Mouse (Mus musculus): ENCODE results near the gene Dnajb4. TPM values are rescaled to one million over a fixed set of nuclear protein-coding genes. Genes with fewer than 3 reads are reported as not detected.

The Dnajb4 gene
- polyA plus RNA-seq, 1 experiment from 2014 or later, result 33.7 TPM

DNA sequence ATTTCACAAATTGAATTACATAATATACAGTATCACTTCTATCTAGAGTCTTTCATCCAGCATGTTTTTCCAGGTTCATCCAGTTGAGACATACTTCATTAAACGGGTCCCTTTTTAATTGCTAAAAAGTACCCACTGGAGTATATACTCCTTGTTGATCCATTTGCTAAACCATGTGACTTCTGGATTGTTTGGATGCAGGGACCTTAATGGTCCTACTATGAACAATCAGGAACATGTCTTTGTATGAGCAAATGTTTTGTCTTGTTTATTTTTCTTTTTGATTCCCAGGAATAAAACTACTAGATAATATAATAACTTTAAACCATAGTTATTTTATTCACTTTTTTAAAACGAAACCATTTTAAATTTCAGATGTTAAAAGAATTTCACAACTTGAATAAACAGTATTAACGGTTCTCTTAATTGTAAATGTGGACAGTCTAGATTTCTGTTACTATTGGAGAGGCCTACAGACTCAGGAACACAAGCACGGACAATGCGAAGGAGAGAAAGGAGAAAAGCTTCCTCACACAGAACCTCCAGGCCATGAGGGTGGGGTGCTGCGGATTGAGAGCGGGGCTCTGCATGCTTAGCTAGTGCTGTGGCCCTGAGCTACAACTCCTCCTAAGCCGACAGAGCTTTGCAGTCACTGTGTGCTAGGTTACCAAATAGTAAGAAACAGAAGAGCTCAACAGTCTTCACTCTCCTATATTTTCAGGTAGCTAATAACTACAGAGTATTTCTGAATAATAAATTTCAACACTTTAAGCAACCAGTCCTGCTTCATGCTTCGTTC lies 19.2 kb downstream of the Dnajb4 start:
- H3K9ac ChIP-seq, result peak overlapping the region; percentile 57
- DNase-seq (no peak), ATAC-seq (ENCODE audit: insufficient read depth) (no peak)
- H3K36me3 ChIP-seq (ENCODE audit: insufficient read depth), result peaks cover 8% of the 10 kb centered on the region
- H3K9me3 ChIP-seq (ENCODE audit: low read depth, low read length), result no peaks in the 10 kb centered on the region
- peaks cover 15% of the 10 kb centered on the region for H3K4me1 ChIP-seq (ENCODE audit: insufficient read depth)
- H3K4me3 ChIP-seq (ENCODE audit: low read depth, low read length), result peak overlapping the region; percentile 45
- peak overlapping the region; percentile 74 for H3K4me2 ChIP-seq
- H3K27me3 ChIP-seq (ENCODE audit: insufficient read depth, low read length), result no peaks in the 10 kb centered on the region
- WGBS, result 49% methylated on average over 9 of the region's 9 CpGs
- TF ChIP-seq CTCF (IDR thresholded peaks at IDR 0.05; ENCODE audit: low read depth), result no peak
- peak overlapping the region; percentile 79 for H3K27ac ChIP-seq (ENCODE audit: low read depth)

DNA sequence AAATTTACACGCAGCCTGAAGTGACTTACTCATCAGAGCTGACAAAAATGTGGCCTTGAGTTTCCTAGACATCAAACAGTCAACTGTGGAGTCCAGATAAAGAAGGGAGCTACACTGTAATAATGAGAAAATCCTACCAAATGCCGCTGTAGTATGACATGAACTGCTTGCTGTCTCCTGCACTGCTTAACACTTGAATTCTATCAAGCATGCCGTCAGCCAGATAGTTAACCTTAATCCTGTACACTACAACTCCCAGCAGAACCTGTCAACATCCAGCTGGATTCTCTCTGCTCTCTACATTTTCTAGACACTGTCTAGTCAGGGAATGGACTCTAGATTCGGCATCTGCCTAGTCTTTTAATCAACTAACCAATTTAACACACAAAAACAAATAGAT lies 20.8 kb downstream of the Dnajb4 start:
- H3K9me3 ChIP-seq (ENCODE audit: low read depth, low read length), result no peaks in the 10 kb centered on the region
- H3K4me1 ChIP-seq (ENCODE audit: insufficient read depth), result peaks cover 15% of the 10 kb centered on the region
- ATAC-seq (ENCODE audit: insufficient read depth) (no peak), DNase-seq (peak; percentile 77)
- no peak overlapping the region for H3K9ac ChIP-seq
- H3K4me2 ChIP-seq, result peak overlapping the region; percentile 44
- H3K27me3 ChIP-seq (ENCODE audit: insufficient read depth, low read length), result no peaks in the 10 kb centered on the region
- peak overlapping the region; percentile 61 for H3K27ac ChIP-seq (ENCODE audit: low read depth)
- TF ChIP-seq CTCF (IDR thresholded peaks at IDR 0.05; ENCODE audit: low read depth), result no peak
- peaks cover 21% of the 10 kb centered on the region for H3K36me3 ChIP-seq (ENCODE audit: insufficient read depth)
- WGBS, result 20% methylated on average over 4 of the region's 4 CpGs
- 0 out of 2 replicates have a peak overlapping the region, but pooled peaks have one; percentile 0 for H3K4me3 ChIP-seq (ENCODE audit: low read depth, low read length)

DNA sequence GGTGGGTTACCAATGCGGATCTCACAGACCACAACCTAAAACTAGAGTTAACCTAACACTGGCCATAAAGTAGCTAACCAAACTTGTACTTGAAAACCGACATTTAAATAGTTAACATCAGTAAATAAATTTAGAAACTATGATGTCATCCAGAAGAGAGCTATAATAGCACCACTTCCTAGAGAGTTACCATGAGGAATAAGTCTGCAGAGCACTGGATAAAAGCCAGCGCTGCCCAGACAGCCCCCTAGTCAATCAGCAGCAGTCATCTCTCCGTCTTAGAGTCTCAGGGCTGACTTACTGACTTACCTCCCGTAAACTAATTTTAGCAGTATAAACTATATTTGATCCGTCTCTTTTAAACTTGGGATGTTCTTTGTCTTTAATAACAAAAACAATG lies 24.0 kb downstream of the Dnajb4 start:
- Histone ChIP-seq H3K27ac (ENCODE audit: low read depth) (no peak overlapping the region), H3K4me2 (no peak overlapping the region), H3K27me3 (ENCODE audit: insufficient read depth, low read length) (no peaks in the 10 kb centered on the region), H3K4me1 (ENCODE audit: insufficient read depth) (peaks cover 14% of the 10 kb centered on the region), H3K9me3 (ENCODE audit: low read depth, low read length) (no peaks in the 10 kb centered on the region), H3K4me3 (ENCODE audit: low read depth, low read length) (no peak overlapping the region), H3K9ac (no peak overlapping the region), H3K36me3 (ENCODE audit: insufficient read depth) (peaks cover 41% of the 10 kb centered on the region)
- no peak for TF ChIP-seq CTCF (IDR thresholded peaks at IDR 0.05; ENCODE audit: low read depth)
- DNase-seq (peak; percentile 52), ATAC-seq (ENCODE audit: insufficient read depth) (no peak)
- WGBS, result 61% methylated on average over 6 of the region's 6 CpGs

DNA sequence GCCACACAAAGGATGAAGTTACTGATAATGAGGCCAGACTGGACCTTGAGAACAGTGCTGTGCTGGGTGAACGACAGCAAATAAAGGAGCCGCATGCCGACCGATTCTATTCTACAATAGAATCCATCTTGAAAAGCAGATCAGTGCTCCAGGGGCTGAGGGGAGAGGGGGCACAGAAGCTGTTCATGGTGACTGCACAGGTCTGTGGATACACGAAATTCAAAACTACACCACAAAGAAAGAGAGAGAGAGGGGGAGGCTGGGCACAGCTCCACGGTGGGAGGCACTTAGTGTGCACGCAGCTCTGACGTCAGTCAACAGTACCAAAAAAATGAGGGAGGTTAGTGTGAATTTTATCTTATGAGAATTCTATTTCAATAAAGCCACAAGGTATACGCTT lies 26.6 kb downstream of the Dnajb4 start:
- H3K4me2 ChIP-seq, result no peak overlapping the region
- ATAC-seq (ENCODE audit: insufficient read depth), result no peak

DNA sequence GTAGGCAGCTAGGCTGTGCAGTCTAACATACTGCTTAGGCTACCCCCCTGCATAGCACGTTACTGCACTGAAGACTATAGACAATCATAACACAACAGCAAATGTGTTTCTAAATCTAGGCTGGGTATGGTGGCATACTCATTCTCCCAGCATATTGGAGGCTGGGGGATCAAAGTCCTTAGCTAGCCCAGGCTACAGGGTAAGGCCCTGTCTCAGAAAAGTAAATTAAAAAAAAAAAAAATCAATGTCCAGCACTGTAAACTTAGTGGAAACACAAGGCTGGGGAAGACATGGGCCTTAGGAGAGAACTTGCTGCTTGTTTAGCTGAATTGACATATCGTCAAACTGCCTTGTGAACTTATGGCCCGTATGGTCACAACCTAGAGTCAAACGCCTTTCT lies 29.5 kb downstream of the Dnajb4 start:
- H3K4me1 ChIP-seq (ENCODE audit: insufficient read depth), result no peaks in the 10 kb centered on the region
- DNase-seq, result no peak
- H3K4me2 ChIP-seq, result no peak overlapping the region
- 87% methylated on average over 4 of the region's 4 CpGs for WGBS
- H3K4me3 ChIP-seq (ENCODE audit: low read depth, low read length), result no peak overlapping the region
- H3K27ac ChIP-seq (ENCODE audit: low read depth), result no peak overlapping the region
- H3K9me3 ChIP-seq (ENCODE audit: low read depth, low read length), result no peaks in the 10 kb centered on the region
- H3K27me3 ChIP-seq (ENCODE audit: insufficient read depth, low read length), result no peaks in the 10 kb centered on the region
- H3K36me3 ChIP-seq (ENCODE audit: insufficient read depth), result peaks cover 31% of the 10 kb centered on the region
- ATAC-seq (ENCODE audit: insufficient read depth), result no peak
- TF ChIP-seq CTCF (IDR thresholded peaks at IDR 0.05; ENCODE audit: low read depth), result no peak
- H3K9ac ChIP-seq, result no peak overlapping the region

More for the DNA sequence above, 26.6 kb downstream of the Dnajb4 start:
- H3K4me3 ChIP-seq (ENCODE audit: low read depth, low read length), result no peak overlapping the region
- WGBS, result 84% methylated on average over 9 of the region's 9 CpGs
- no peaks in the 10 kb centered on the region for H3K4me1 ChIP-seq (ENCODE audit: insufficient read depth)
- DNase-seq, result no peak
- H3K9me3 ChIP-seq (ENCODE audit: low read depth, low read length), result no peaks in the 10 kb centered on the region
- H3K27me3 ChIP-seq (ENCODE audit: insufficient read depth, low read length), result no peaks in the 10 kb centered on the region
- H3K27ac ChIP-seq (ENCODE audit: low read depth), result no peak overlapping the region
- peaks cover 41% of the 10 kb centered on the region for H3K36me3 ChIP-seq (ENCODE audit: insufficient read depth)
- no peak for TF ChIP-seq CTCF (IDR thresholded peaks at IDR 0.05; ENCODE audit: low read depth)
- no peak overlapping the region for H3K9ac ChIP-seq

DNA sequence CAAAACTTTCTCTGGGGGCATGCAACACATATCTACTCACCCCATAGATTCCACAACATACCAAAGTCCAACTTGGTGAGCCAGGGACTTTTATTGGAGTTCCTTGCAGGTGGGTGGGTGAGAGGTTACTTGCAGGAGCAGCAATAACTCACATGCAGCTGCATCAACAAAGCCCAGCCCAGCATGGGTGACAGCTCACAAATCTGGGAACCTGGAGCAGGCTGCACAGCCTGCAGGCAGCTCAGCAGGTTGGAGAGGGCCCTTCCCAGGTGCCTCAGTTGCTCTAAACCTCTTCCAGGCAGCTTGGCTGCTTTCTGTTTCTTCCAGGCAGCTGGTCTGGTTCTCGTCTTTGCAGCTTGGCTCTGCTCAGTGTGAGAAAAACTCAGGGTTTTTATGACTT lies 30.8 kb downstream of the Dnajb4 start:
- Histone ChIP-seq H3K4me3 (ENCODE audit: low read depth, low read length) (no peak overlapping the region), H3K9me3 (ENCODE audit: low read depth, low read length) (no peaks in the 10 kb centered on the region), H3K36me3 (ENCODE audit: insufficient read depth) (peaks cover 20% of the 10 kb centered on the region), H3K4me2 (no peak overlapping the region), H3K27me3 (ENCODE audit: insufficient read depth, low read length) (no peaks in the 10 kb centered on the region), H3K27ac (ENCODE audit: low read depth) (no peak overlapping the region), H3K9ac (no peak overlapping the region), H3K4me1 (ENCODE audit: insufficient read depth) (no peaks in the 10 kb centered on the region)
- WGBS, result 55% methylated on average over 1 of the region's 1 CpGs
- DNase-seq (no peak), ATAC-seq (ENCODE audit: insufficient read depth) (no peak)
- TF ChIP-seq CTCF (IDR thresholded peaks at IDR 0.05; ENCODE audit: low read depth), result no peak

DNA sequence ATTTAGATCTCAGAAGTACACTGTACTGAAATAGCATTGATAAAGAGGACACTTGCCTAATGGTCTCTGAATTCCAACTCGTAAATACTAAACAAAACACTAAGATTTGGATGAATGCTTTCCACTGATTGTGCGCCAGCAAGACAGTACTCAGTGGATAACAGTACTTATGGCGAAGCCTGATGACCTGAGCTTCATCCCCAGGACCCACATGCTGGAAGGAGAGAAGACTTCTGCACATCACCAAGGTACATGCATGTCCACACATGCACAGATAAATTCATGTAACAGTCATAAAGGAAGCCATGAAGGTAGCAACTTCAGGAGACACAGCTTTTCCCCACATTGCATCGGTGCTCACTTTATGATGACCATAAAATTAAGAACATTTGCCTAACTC lies 31.3 kb downstream of the Dnajb4 start:
- no peak overlapping the region for H3K4me2 ChIP-seq
- DNase-seq, result no peak
- no peaks in the 10 kb centered on the region for H3K27me3 ChIP-seq (ENCODE audit: insufficient read depth, low read length)
- H3K4me3 ChIP-seq (ENCODE audit: low read depth, low read length), result no peak overlapping the region
- H3K9me3 ChIP-seq (ENCODE audit: low read depth, low read length), result no peaks in the 10 kb centered on the region
- ATAC-seq (ENCODE audit: insufficient read depth), result no peak
- H3K36me3 ChIP-seq (ENCODE audit: insufficient read depth), result peaks cover 17% of the 10 kb centered on the region
- no peak overlapping the region for H3K9ac ChIP-seq
- 80% methylated on average over 4 of the region's 4 CpGs for WGBS
- no peaks in the 10 kb centered on the region for H3K4me1 ChIP-seq (ENCODE audit: insufficient read depth)
- no peak overlapping the region for H3K27ac ChIP-seq (ENCODE audit: low read depth)
- no peak for TF ChIP-seq CTCF (IDR thresholded peaks at IDR 0.05; ENCODE audit: low read depth)
